Mouse (Mus musculus): ENCODE data around the gene Dtymk.

Gene Dtymk

GRCm38 (mm10) chr1:93748539-93748938 lies 53.2 kb downstream of the Dtymk start:
- DNase-seq (ENCODE audit: extremely low read depth, low read depth): no peak

- no peak for DNase-seq (ENCODE audit: extremely low read depth, low read depth)
Measured at GRCm38 (mm10) chr1:93746179-93746578, 55.6 kb downstream of the Dtymk start.

GRCm38 (mm10) chr1:93742910-93743309 lies 58.8 kb downstream of the Dtymk start:
- DNase-seq (ENCODE audit: extremely low read depth, low read depth): no peak
